Mouse (Mus musculus): ENCODE measurements around the gene Lag3.

Lag3 gene

GRCm38 (mm10) chr6:124911533-124912218 lies at the start of gene Lag3:
Gene Lag3, minus strand, starts transcription at chr6:124911705.
- peak; percentile 66 for DNase-seq

GRCm38 (mm10) chr6:124961021-124961420 lies 49.5 kb upstream of the Lag3 start:
- no peak for DNase-seq

GRCm38 (mm10) chr6:124959960-124960359 lies 48.5 kb upstream of the Lag3 start:
- DNase-seq, result no peak

- DNase-seq, result no peak
Observed at GRCm38 (mm10) chr6:124958127-124958526, 46.6 kb upstream of the Lag3 start.

- DNase-seq, result no peak
Observed at GRCm38 (mm10) chr6:124955212-124955611, 43.7 kb upstream of the Lag3 start.

GRCm38 (mm10) chr6:124953991-124954715 lies 42.6 kb upstream of the Lag3 start:
- no peak for DNase-seq

- DNase-seq, result no peak
Observed at GRCm38 (mm10) chr6:124943526-124943925, 32.0 kb upstream of the Lag3 start.

GRCm38 (mm10) chr6:124941679-124942078 lies 30.2 kb upstream of the Lag3 start:
- no peak for DNase-seq

GRCm38 (mm10) chr6:124938554-124938953 lies 27.0 kb upstream of the Lag3 start:
- no peak for DNase-seq

- no peak for DNase-seq
Observed at GRCm38 (mm10) chr6:124937493-124937892, 26.0 kb upstream of the Lag3 start.

GRCm38 (mm10) chr6:124936681-124937080 lies 25.2 kb upstream of the Lag3 start:
- DNase-seq, result no peak

- DNase-seq, result no peak
Observed at GRCm38 (mm10) chr6:124934670-124935069, 23.2 kb upstream of the Lag3 start.

- DNase-seq, result no peak
Observed at GRCm38 (mm10) chr6:124933127-124933526, 21.6 kb upstream of the Lag3 start.

- DNase-seq, result no peak
Observed at GRCm38 (mm10) chr6:124932314-124932695, 20.8 kb upstream of the Lag3 start.

- DNase-seq, result peak; percentile 65
Observed at GRCm38 (mm10) chr6:124931525-124932313, 20.2 kb upstream of the Lag3 start.

- DNase-seq, result peak; percentile 99
Observed at GRCm38 (mm10) chr6:124930754-124931524, 19.4 kb upstream of the Lag3 start, which contains the start of gene Mlf2. Gene Mlf2, plus strand, starts transcription at chr6:124931386.

GRCm38 (mm10) chr6:124930231-124930630 lies 18.7 kb upstream of the Lag3 start:
- no peak for DNase-seq

- DNase-seq, result no peak
Observed at GRCm38 (mm10) chr6:124925941-124926340, 14.4 kb upstream of the Lag3 start.

GRCm38 (mm10) chr6:124925173-124925793 lies 13.8 kb upstream of the Lag3 start:
- no peak for DNase-seq

- DNase-seq, result no peak
Observed at GRCm38 (mm10) chr6:124921539-124921938, 10.0 kb upstream of the Lag3 start.

GRCm38 (mm10) chr6:124920318-124921085 lies 9.0 kb upstream of the Lag3 start:
- no peak for DNase-seq
